ENCODE assay signal across 19 mouse cellular contexts in genomic region chr11:11826475-11826874, GRCm38 (mm10). TPM values are rescaled to one million over a fixed set of nuclear protein-coding genes. Genes with fewer than 3 reads are reported as not detected.
A peak's percentile ranks its signal among the peaks of the same experiment; 100 is the strongest.
DNase-seq lines count a peak whose midpoint lies in the region; ATAC-seq and TF ChIP-seq lines count a peak whose summit lies in the region.
"Had no signal": no experiment of that assay in that cellular context is flagged by ENCODE, and none has a peak within 500 bp of the region (broad histone marks: within the 10 kb centered on the region; RNA-seq: fewer than 3 reads in every experiment).

No protein-coding gene starts in this region.

- peak overlapping the region; percentile 95 for H3K27ac ChIP-seq in heart, embryonic 15.5 days
- 0 out of 2 replicates have a peak overlapping the region, but pooled peaks have one; percentile 3 for H3K27ac ChIP-seq in stomach, embryonic 15.5 days
- no peak overlapping the region for H3K27ac ChIP-seq in stomach, postnatal 0 days (replicated peaks)
- peak overlapping the region; percentile 95 for H3K27ac ChIP-seq in embryonic facial prominence, embryonic 15.5 days (replicated peaks)
- H3K27ac ChIP-seq in limb, embryonic 15.5 days = peak overlapping the region; percentile 95
- H3K27ac ChIP-seq: left cerebral cortex, adult 2 months had no signal

- no peak for DNase-seq in heart, adult 18-20 months
- DNase-seq in stomach, postnatal 0 days (ENCODE audit: low spot score) = no peak
- DNase-seq: cerebellum, postnatal 10 days; embryo, embryonic 11 days; forebrain, postnatal 0 days; kidney, adult 8-10 months; kidney, postnatal 25 days; lung, postnatal 10 days; spleen, adult 18-20 months; thymus, postnatal 25 days had no signal

- no peaks in the 10 kb centered on the region for H3K36me3 ChIP-seq in heart, embryonic 15.5 days
- no peaks in the 10 kb centered on the region for H3K36me3 ChIP-seq in stomach, embryonic 15.5 days
- H3K36me3 ChIP-seq in stomach, postnatal 0 days (ENCODE audit: control insufficient read depth, insufficient read depth, low read length) = no peaks in the 10 kb centered on the region
- no peaks in the 10 kb centered on the region for H3K36me3 ChIP-seq in embryonic facial prominence, embryonic 15.5 days
- no peaks in the 10 kb centered on the region for H3K36me3 ChIP-seq in limb, embryonic 15.5 days
- H3K36me3 ChIP-seq: G1E had no signal

- H3K4me1 ChIP-seq in heart, embryonic 15.5 days (replicated peaks) = peaks cover 86% of the 10 kb centered on the region
- peaks cover 63% of the 10 kb centered on the region for H3K4me1 ChIP-seq in stomach, embryonic 15.5 days
- peaks cover 11% of the 10 kb centered on the region for H3K4me1 ChIP-seq in stomach, postnatal 0 days (replicated peaks; ENCODE audit: control insufficient read depth, insufficient read depth)
- peaks cover 71% of the 10 kb centered on the region for H3K4me1 ChIP-seq in embryonic facial prominence, embryonic 15.5 days
- peaks cover 75% of the 10 kb centered on the region for H3K4me1 ChIP-seq in limb, embryonic 15.5 days

- ATAC-seq in heart, embryonic 15.5 days (replicated peaks; ENCODE audit: insufficient number of reproducible peaks, insufficient read depth, low FRiP score, low read depth) = no peak
- ATAC-seq in stomach, embryonic 15.5 days (ENCODE audit: insufficient read depth, low FRiP score, low read depth) = no peak
- ATAC-seq in stomach, postnatal 0 days (ENCODE audit: low FRiP score, low TSS enrichment) = no peak
- ATAC-seq in embryonic facial prominence, embryonic 15.5 days (ENCODE audit: insufficient number of reproducible peaks, low FRiP score, low TSS enrichment, low read depth) = no peak
- no peak for ATAC-seq in limb, embryonic 15.5 days (ENCODE audit: insufficient number of reproducible peaks, low FRiP score, low TSS enrichment, low read depth)
- no peak for ATAC-seq in erythroblast, adult 5-6 weeks (replicated peaks; ENCODE audit: low FRiP score, poor library complexity, severe bottlenecking)
- ATAC-seq: forebrain, postnatal 0 days; hindbrain, embryonic 16.5 days; midbrain, embryonic 16.5 days had no signal

- no peak for TF ChIP-seq CTCF in stomach, postnatal 0 days (IDR thresholded peaks at IDR 0.05; ENCODE audit: low read depth)

- H3K4me2 ChIP-seq in heart, embryonic 15.5 days = no peak overlapping the region
- no peak overlapping the region for H3K4me2 ChIP-seq in stomach, embryonic 15.5 days
- no peak overlapping the region for H3K4me2 ChIP-seq in stomach, postnatal 0 days (replicated peaks; ENCODE audit: low read depth)
- H3K4me2 ChIP-seq in embryonic facial prominence, embryonic 15.5 days (replicated peaks) = no peak overlapping the region
- no peak overlapping the region for H3K4me2 ChIP-seq in limb, embryonic 15.5 days

- no peak overlapping the region for H3K4me3 ChIP-seq in heart, embryonic 15.5 days
- no peak overlapping the region for H3K4me3 ChIP-seq in stomach, embryonic 15.5 days (replicated peaks)
- H3K4me3 ChIP-seq in stomach, postnatal 0 days (ENCODE audit: low read depth, low read length) = no peak overlapping the region
- no peak overlapping the region for H3K4me3 ChIP-seq in embryonic facial prominence, embryonic 15.5 days (replicated peaks)
- no peak overlapping the region for H3K4me3 ChIP-seq in limb, embryonic 15.5 days
- H3K4me3 ChIP-seq: left cerebral cortex, adult 2 months had no signal

- H3K9me3 ChIP-seq in heart, embryonic 15.5 days (replicated peaks) = no peaks in the 10 kb centered on the region
- no peaks in the 10 kb centered on the region for H3K9me3 ChIP-seq in stomach, embryonic 15.5 days
- H3K9me3 ChIP-seq in stomach, postnatal 0 days (ENCODE audit: control insufficient read depth, low read length) = no peaks in the 10 kb centered on the region
- H3K9me3 ChIP-seq in embryonic facial prominence, embryonic 15.5 days (replicated peaks) = no peaks in the 10 kb centered on the region
- H3K9me3 ChIP-seq in limb, embryonic 15.5 days = no peaks in the 10 kb centered on the region

- no peak for TF ChIP-seq EP300 in stomach, postnatal 0 days (optimal IDR thresholded peaks at IDR 0.05)

- H3K9ac ChIP-seq in heart, embryonic 15.5 days = no peak overlapping the region
- no peak overlapping the region for H3K9ac ChIP-seq in stomach, embryonic 15.5 days
- no peak overlapping the region for H3K9ac ChIP-seq in stomach, postnatal 0 days (ENCODE audit: low read length)
- no peak overlapping the region for H3K9ac ChIP-seq in embryonic facial prominence, embryonic 15.5 days
- H3K9ac ChIP-seq in limb, embryonic 15.5 days = no peak overlapping the region
- H3K9ac ChIP-seq: forebrain, postnatal 0 days had no signal

- H3K27me3 ChIP-seq in heart, embryonic 15.5 days = no peaks in the 10 kb centered on the region
- no peaks in the 10 kb centered on the region for H3K27me3 ChIP-seq in stomach, embryonic 15.5 days (replicated peaks)
- no peaks in the 10 kb centered on the region for H3K27me3 ChIP-seq in stomach, postnatal 0 days (ENCODE audit: control insufficient read depth, insufficient read depth, low read length)
- no peaks in the 10 kb centered on the region for H3K27me3 ChIP-seq in embryonic facial prominence, embryonic 15.5 days
- no peaks in the 10 kb centered on the region for H3K27me3 ChIP-seq in limb, embryonic 15.5 days

RNA-seq across cellular contexts. Expression of gene Fignl1, which starts 17.7 kb away (rescaled TPM):
- 42.5 and 45.8 TPM in 2 replicates for polyA plus RNA-seq in heart, embryonic 15.5 days (2015; fragmentation: Nextera tagmentation; extraction: Ambion mirVana)
- total RNA-seq in heart, adult 18-20 months (2021) = under 1 TPM; 0.44 to 0.62 TPM
- polyA plus RNA-seq in stomach, embryonic 15.5 days (2015; fragmentation: Nextera tagmentation; extraction: Ambion mirVana) = 54.1 and 54.4 TPM in 2 replicates
- 9.5 and 10.5 TPM in 2 replicates for polyA plus RNA-seq in stomach, postnatal 0 days (2015; fragmentation: Nextera tagmentation; extraction: Ambion mirVana)
- polyA plus RNA-seq in embryonic facial prominence, embryonic 15.5 days (2015; fragmentation: Nextera tagmentation; extraction: Ambion mirVana) = 43.1 and 45.2 TPM in 2 replicates
- 41.8 and 43.2 TPM in 2 replicates for polyA plus RNA-seq in limb, embryonic 15.5 days (2015; fragmentation: Nextera tagmentation; extraction: Ambion mirVana)
- total RNA-seq in erythroblast, adult 5-6 weeks (2015; ENCODE audit: low replicate concordance) = 35.9 and 36.6 TPM in 2 replicates
- 34.0 and 40.8 TPM in 2 replicates for total RNA-seq in erythroblast, adult 5-6 weeks (2017; ENCODE audit: low replicate concordance)
